Mouse (Mus musculus) urinary bladder, postnatal 4 days (tissue): ENCODE results near the gene Olfr201.
"Not testable (repeated sequence)": the region's sequence is repeated elsewhere in the genome, so short reads cannot be mapped to it uniquely, and the experiment has no call there.

ENCODE experiments used
- DNase-seq, 2 experiments: peaks; one replicate each; pipeline ENCODE4 v3.0.0; 2021 to 2022; ENCODE audit warnings: low spot score in 2 of 2

Olfr201 gene

DNA sequence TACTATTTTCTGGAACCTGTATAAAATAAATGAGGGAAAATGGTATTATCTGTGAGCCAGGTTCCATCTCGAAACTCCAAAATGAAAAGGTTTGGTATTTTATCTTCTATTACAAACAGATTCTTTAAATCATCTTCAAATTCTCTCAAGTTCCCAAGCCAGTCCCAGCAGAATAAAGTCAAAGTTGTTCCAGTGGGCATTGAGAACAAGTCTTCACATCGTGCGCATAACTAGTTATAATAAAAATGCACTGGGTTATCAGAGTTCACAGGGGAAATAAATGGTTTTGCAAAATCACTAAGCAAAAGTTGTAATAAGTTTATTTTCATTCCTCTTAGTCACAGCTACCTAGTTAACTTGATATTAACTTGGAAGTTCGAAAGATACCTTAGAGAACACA lies at the start of gene Olfr201:
Gene Olfr201, minus strand, starts transcription at position 101 of the 400 bp plus-strand sequence.
- DNase-seq = not testable (repeated sequence)

GRCm38 (mm10) chr16:59318148-59318547 lies 45.7 kb upstream of the Olfr201 start, which contains the start of gene Olfr204:
TSS of gene Olfr204 (minus strand) at chr16:59318248.
- no peak for DNase-seq

GRCm38 (mm10) chr16:59298581-59298980 lies 26.1 kb upstream of the Olfr201 start, which contains the start of gene Olfr203:
TSS of gene Olfr203 (plus strand) at chr16:59298881.
- DNase-seq = no peak

GRCm38 (mm10) chr16:59287576-59287975 lies 15.1 kb upstream of the Olfr201 start:
- DNase-seq = not testable (repeated sequence)

DNA sequence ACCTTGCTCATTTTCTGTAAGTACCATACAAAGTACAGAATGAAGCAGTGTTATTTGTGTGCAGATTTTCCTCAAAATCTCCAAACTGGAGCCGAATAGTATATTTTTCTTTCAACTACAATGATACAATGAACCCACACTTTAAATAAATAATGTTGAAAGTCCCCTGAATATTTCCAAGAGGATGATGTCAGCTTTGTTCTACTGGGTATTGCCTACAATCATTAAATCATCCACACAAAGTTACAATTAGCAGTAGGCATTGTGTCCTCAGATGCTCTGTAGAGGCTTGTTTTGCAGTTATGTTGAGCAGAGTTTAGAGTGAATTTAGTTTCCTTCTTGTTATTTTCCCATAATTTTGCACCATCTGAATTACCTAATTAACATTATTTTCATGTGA lies 14.3 kb upstream of the Olfr201 start, which contains the start of gene Olfr202:
Gene Olfr202, minus strand, starts transcription at position 101 of the 400 bp plus-strand sequence.
- no peak for DNase-seq

DNA sequence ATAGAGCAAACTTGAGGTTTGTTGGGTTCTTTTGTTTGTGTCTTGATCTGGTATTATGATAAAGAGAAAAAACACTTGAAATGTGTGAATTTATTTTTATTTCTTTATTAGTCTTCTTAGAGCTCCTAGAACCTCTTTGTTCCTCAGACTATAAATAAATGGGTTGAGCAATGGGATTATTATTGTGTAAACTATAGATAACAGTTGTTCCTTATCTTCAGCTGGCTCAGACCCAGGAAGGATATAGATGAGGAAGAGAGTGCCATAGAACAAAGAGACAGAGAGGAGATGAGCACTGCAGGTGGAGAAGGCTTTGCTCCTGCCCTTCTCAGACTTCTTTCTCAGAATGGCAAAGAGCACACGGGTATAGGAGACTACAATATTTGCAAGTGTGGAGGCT lies 11.0 kb upstream of the Olfr201 start:
- no peak for DNase-seq

GRCm38 (mm10) chr16:59280542-59280941 lies 8.1 kb upstream of the Olfr201 start:
- DNase-seq = no peak

DNA sequence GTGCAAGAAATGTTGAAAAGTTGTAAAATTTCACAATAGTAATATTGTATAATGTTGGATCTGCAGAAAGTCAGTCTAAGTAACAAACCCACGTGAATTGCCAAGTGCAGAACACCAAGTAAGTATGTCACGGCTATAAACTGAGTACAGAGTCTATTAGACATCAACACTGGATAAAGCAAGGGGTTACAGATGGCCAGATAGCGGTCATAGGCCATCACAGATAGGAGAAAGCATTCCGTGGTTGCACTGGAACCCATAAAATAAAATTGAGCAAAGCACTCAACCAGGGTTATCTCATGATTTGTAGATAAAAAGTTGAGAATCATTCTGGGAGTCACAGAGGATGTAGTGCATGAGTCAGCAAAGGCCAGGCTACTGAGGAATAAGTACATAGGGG lies 3.3 kb downstream of the Olfr201 start:
- DNase-seq = not testable (repeated sequence)

DNA sequence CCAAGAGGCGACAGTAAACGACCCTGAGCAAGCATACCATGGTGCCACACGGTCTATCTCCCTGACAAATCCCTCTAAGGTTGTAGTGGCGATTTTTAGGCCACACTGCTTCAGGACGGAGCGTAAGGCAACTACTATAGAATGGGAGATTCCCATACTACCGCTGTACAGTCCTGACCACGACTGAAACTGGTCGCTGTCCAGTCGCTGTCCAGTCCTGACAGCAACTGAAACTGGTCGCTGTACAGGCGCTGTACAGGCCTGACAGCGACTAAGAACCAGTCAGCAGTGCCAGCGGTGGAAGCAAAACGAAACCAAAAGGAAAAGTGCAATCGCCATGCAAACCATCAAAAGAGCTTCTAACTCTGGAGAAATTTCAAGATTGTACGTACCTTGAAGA lies 22.7 kb downstream of the Olfr201 start:
- no peak for DNase-seq

GRCm38 (mm10) chr16:59219667-59220066 lies 52.8 kb downstream of the Olfr201 start, which contains the start of gene Olfr199:
TSS of gene Olfr199 (minus strand) at chr16:59219767.
- DNase-seq = not testable (repeated sequence)

DNA sequence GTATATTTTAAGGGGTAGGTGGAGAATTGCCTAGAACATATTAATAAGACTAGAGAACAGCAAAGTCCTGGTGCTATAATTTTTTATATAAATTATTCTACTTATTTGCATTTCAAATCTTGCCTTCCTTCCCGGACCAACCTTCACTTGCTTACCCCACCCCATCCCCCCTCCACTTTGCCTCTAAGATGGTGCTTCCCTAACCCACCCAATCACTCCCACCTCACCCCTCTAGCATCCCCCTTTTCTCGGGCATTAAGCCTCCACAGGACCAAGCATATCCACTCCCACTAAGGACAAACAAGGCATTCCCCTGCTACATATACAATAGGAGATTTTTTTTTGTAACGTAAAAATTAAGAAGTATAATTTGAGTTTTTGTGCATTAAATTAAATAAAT lies 54.6 kb downstream of the Olfr201 start:
- DNase-seq = not testable (repeated sequence)
